Mouse (Mus musculus): ENCODE data around the gene Myo19.

DNA sequence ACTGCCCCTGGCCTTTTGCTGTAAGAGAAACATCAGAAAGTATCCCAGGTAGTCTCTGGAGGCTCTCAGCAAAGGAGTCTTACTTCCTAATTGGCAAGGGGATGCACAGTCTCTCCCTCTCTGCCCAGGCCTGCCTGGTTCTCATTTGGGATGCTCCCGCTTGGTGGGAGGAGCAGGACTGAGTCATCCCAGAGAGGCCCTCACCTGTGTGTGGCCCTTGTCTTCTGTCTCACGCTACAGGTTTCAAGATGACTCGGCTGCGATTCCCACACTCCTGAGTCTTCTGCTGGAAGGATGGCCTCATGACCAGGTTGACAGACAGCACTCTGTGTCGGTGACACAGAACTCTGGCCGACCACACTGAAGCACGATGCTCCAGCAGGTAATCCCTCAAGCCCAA is 2.4 kb downstream of the Myo19 start:
- TF ChIP-seq EP300 (IDR thresholded peaks at IDR 0.05; ENCODE audit: low read depth) (no peak), CTCF (IDR thresholded peaks at IDR 0.05; ENCODE audit: low read depth) (no peak)
